ENCODE assay signal across 8 mouse cellular contexts in the genomic region with DNA sequence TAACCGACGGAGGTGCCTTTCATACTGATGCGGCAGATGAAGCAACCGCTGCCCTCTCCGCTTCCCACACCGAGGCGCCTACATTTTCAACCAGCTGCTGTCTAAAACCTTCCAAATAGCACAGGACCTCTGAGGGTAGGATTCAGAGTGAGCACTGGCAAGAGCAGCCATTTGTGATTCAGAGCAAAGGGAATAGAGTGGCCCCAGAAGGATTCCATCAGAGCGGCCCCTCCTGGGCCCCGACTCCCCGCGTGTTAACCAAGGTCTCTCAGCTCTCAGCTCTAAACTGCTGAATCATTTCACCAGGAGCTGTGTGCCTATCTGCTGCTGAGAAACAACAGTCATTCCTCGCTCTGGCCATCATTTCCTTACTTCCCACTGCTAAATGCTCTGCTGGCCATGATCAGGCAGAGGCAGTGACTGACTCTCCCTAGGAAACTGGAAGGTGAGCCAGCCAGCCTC.
DNase-seq lines count a peak whose midpoint lies in the region; ATAC-seq and TF ChIP-seq lines count a peak whose summit lies in the region.

No protein-coding gene starts in this region.

- no peaks in the 10 kb centered on the region for H3K27me3 ChIP-seq in limb, embryonic 11.5 days (ENCODE audit: control insufficient read depth, insufficient read depth, low read length)
- H3K27me3 ChIP-seq in midbrain, embryonic 16.5 days (ENCODE audit: control insufficient read depth, insufficient read depth, low read depth, low read length) = no peaks in the 10 kb centered on the region
- H3K27me3 ChIP-seq in kidney, adult 2 months (replicated peaks; ENCODE audit: control insufficient read depth, insufficient read depth, low read length) = no peaks in the 10 kb centered on the region

- no peaks in the 10 kb centered on the region for H3K36me3 ChIP-seq in limb, embryonic 11.5 days (ENCODE audit: control insufficient read depth, insufficient read depth, low read length)
- H3K36me3 ChIP-seq in midbrain, embryonic 16.5 days (ENCODE audit: control insufficient read depth, insufficient read depth, low read length) = no peaks in the 10 kb centered on the region
- no peaks in the 10 kb centered on the region for H3K36me3 ChIP-seq in kidney, adult 2 months (ENCODE audit: control insufficient read depth, insufficient read depth, low read length)

- peak overlapping the region; percentile 17; the same call in 1 of the 2 replicates for H3K9ac ChIP-seq in limb, embryonic 11.5 days (ENCODE audit: low read length)
- 0 out of 2 replicates have a peak overlapping the region, but pooled peaks have one; percentile 12 for H3K9ac ChIP-seq in midbrain, embryonic 16.5 days (ENCODE audit: low read depth, low read length)

- no peak overlapping the region for H3K4me2 ChIP-seq in limb, embryonic 11.5 days (ENCODE audit: low read depth, severe bottlenecking)
- peak overlapping the region; percentile 35 for H3K4me2 ChIP-seq in midbrain, embryonic 16.5 days (ENCODE audit: low read length)

- no peak overlapping the region; the same call in 1 of the 2 replicates for H3K4me3 ChIP-seq in layer of hippocampus, adult 2 months
- no peak overlapping the region for H3K4me3 ChIP-seq in limb, embryonic 11.5 days (ENCODE audit: low read depth, low read length)
- H3K4me3 ChIP-seq in midbrain, embryonic 16.5 days (ENCODE audit: low read depth, low read length) = no peak overlapping the region
- no peak overlapping the region for H3K4me3 ChIP-seq in kidney, adult 2 months (ENCODE audit: insufficient read depth, low read depth, low read length)

- 45% methylated on average over 12 of the region's 12 CpGs for WGBS in limb, embryonic 11.5 days
- 7% methylated on average over 12 of the region's 12 CpGs for WGBS in midbrain, embryonic 16.5 days
- WGBS in kidney, adult 2 months = 74% methylated on average over 12 of the region's 12 CpGs

- TF ChIP-seq CTCF in layer of hippocampus, adult 2 months (conservative IDR thresholded peaks at IDR 0.05) = no peak
- no peak for TF ChIP-seq CTCF in kidney, adult 2 months (conservative IDR thresholded peaks at IDR 0.05; ENCODE audit: insufficient read depth, insufficient read length, low read depth, low read length)

- TF ChIP-seq POLR2A in kidney, adult 2 months (IDR thresholded peaks at IDR 0.05; ENCODE audit: low read depth, low read length) = no peak

- DNase-seq in layer of hippocampus, adult 2 months (ENCODE audit: low spot score in 2 of 2) = no peak
- no peak for DNase-seq in layer of hippocampus, adult 9-11 months
- peak; percentile 25 for DNase-seq in c-Kit-positive CD71-positive TER-119-positive erythroid progenitor cells, embryonic 14.5 days (ENCODE audit: low spot score)
- DNase-seq in gastrocnemius, postnatal 25 days = peak; percentile 23
- no peak for DNase-seq in limb, embryonic 11.5 days (ENCODE audit: low spot score)
- no peak for DNase-seq in thymus, postnatal 0 days (ENCODE audit: low spot score)
- DNase-seq in kidney, adult 2 months = no peak

- no peaks in the 10 kb centered on the region for H3K9me3 ChIP-seq in limb, embryonic 11.5 days (ENCODE audit: control insufficient read depth, low read length)
- no peaks in the 10 kb centered on the region for H3K9me3 ChIP-seq in midbrain, embryonic 16.5 days (replicated peaks; ENCODE audit: control insufficient read depth, low read length, poor library complexity, severe bottlenecking)

- peaks cover 5% of the 10 kb centered on the region for H3K4me1 ChIP-seq in limb, embryonic 11.5 days (ENCODE audit: control insufficient read depth, insufficient read depth, low read length)
- peaks cover 18% of the 10 kb centered on the region for H3K4me1 ChIP-seq in midbrain, embryonic 16.5 days (ENCODE audit: control insufficient read depth, insufficient read depth, low read length)
- H3K4me1 ChIP-seq in kidney, adult 2 months (ENCODE audit: control insufficient read depth, insufficient read depth, low read length) = no peaks in the 10 kb centered on the region

- H3K27ac ChIP-seq in layer of hippocampus, adult 2 months = peak overlapping the region; percentile 64
- peak overlapping the region; percentile 36; the same call in 1 of the 2 replicates for H3K27ac ChIP-seq in limb, embryonic 11.5 days (replicated peaks; ENCODE audit: low read depth, low read length)
- peak overlapping the region; percentile 77 for H3K27ac ChIP-seq in midbrain, embryonic 16.5 days (ENCODE audit: low read length)
- no peak overlapping the region for H3K27ac ChIP-seq in kidney, adult 2 months (ENCODE audit: insufficient read depth, low read depth, low read length)

- ATAC-seq in limb, embryonic 11.5 days (ENCODE audit: insufficient number of reproducible peaks, low FRiP score, low TSS enrichment, low read depth) = no peak
- ATAC-seq in midbrain, embryonic 16.5 days = peak; percentile 48; the same call in 1 of the 2 replicates

Comparison
In these comparisons a context has a peak if more than half of its experiments do, and no peak if none do; other contexts are left out.
1. DNase-seq: peak in c-Kit-positive CD71-positive TER-119-positive erythroid progenitor cells, embryonic 14.5 days (single experiment) and gastrocnemius, postnatal 25 days (single experiment); none in layer of hippocampus, adult 2 months (0 of 2), layer of hippocampus, adult 9-11 months (single experiment), limb, embryonic 11.5 days (single experiment), thymus, postnatal 0 days (single experiment) and kidney, adult 2 months (single experiment).